13 mouse cellular contexts compared by ENCODE assay signal in genomic region chr7:66134154-66134553, GRCm38 (mm10).
"Had no signal": no experiment of that assay in that cellular context is flagged by ENCODE, and none has a peak within 500 bp of the region (broad histone marks: within the 10 kb centered on the region; RNA-seq: fewer than 3 reads in every experiment).

No protein-coding gene starts in this region.

- ATAC-seq: intestine, postnatal 0 days; midbrain, embryonic 16.5 days had no signal

- H3K27me3 ChIP-seq: limb, embryonic 13.5 days had no signal

- H3K27ac ChIP-seq: limb, embryonic 13.5 days; liver, embryonic 14.5 days; midbrain, embryonic 10.5 days had no signal

- H3K9ac ChIP-seq: limb, embryonic 13.5 days; liver, embryonic 14.5 days had no signal

- H3K9me3 ChIP-seq: limb, embryonic 13.5 days; midbrain, embryonic 10.5 days had no signal

- DNase-seq: kidney, adult 8-10 months; kidney, postnatal 10 days; left cerebral cortex, postnatal 4 days; lung, adult 18-20 months; lung, postnatal 10 days; right cerebral cortex, adult 18-20 months; right cerebral cortex, postnatal 25 days; thymus, postnatal 36 days had no signal

- H3K4me2 ChIP-seq: limb, embryonic 13.5 days had no signal

- H3K4me3 ChIP-seq: limb, embryonic 13.5 days; midbrain, embryonic 10.5 days had no signal
